Mouse (Mus musculus) embryonic facial prominence, embryonic 11.5 days (tissue): Measurements from ENCODE around the gene Galns. TPM values are rescaled to one million over a fixed set of nuclear protein-coding genes. Genes with fewer than 3 reads are reported as not detected.

Experiments
- ATAC-seq: fragments of 200-750 bp; cut with Nextera tagmentation; replicated peaks from 2 replicates; pipeline ENCODE4 v1.8.0; 2017; ENCODE audit warnings: low read depth; ENCODE audit not compliant: insufficient number of reproducible peaks, low FRiP score, low TSS enrichment
- DNase-seq: peaks from one replicate; pipeline ENCODE4 v3.0.0-alpha.2; 2015; ENCODE audit warnings: low spot score
- H3K27ac ChIP-seq: fragments of 300-500 bp; sonication (generic); replicated peaks from 2 replicates; pipeline ENCODE4 v1.5.1; 2014; ENCODE audit warnings: mild to moderate bottlenecking, low read depth, low read length, control low read depth
- H3K27me3 ChIP-seq: fragments of 300-500 bp; sonication (generic); 2 replicates; pipeline ENCODE4 v1.6.1; 2014; ENCODE audit warnings: mild to moderate bottlenecking, low read length, moderate library complexity, mixed read lengths; ENCODE audit not compliant: control insufficient read depth, insufficient read depth
- H3K36me3 ChIP-seq: fragments of 300-500 bp; sonication (generic); replicated peaks from 2 replicates; pipeline ENCODE4 v1.6.1; 2014; ENCODE audit warnings: low read depth, mild to moderate bottlenecking, low read length, moderate library complexity, mixed read lengths; ENCODE audit not compliant: control insufficient read depth, insufficient read depth
- H3K4me1 ChIP-seq: fragments of 300-500 bp; sonication (generic); 2 replicates; pipeline ENCODE4 v1.6.1; 2014; ENCODE audit warnings: low read length, mixed read lengths; ENCODE audit not compliant: control insufficient read depth, insufficient read depth
- H3K4me2 ChIP-seq: fragments of 300-500 bp; sonication (generic); 2 replicates; pipeline ENCODE4 v1.6.1; 2014; ENCODE audit warnings: low read depth, mild to moderate bottlenecking, control low read depth, low read length, moderate library complexity
- H3K4me3 ChIP-seq: fragments of 300-500 bp; sonication (generic); 2 replicates; pipeline ENCODE4 v1.5.1; 2014; ENCODE audit warnings: low read depth, low read length, control low read depth
- H3K9ac ChIP-seq: fragments of 300-500 bp; sonication (generic); replicated peaks from 2 replicates; pipeline ENCODE4 v1.6.1; 2014; ENCODE audit warnings: mild to moderate bottlenecking, control low read depth, low read length
- H3K9me3 ChIP-seq: fragments of 300-500 bp; sonication (generic); replicated peaks from 2 replicates; pipeline ENCODE4 v1.6.1; 2016; ENCODE audit warnings: mild to moderate bottlenecking, low read length, inconsistent platforms, mixed read lengths; ENCODE audit not compliant: control insufficient read depth
- WGBS: fragments of 180-500 bp; shearing (Covaris S2); extraction: QIAGEN DNeasy Blood & Tissue Kit; methylation state at CpG from one replicate; pipeline ENCODE4 v1.1.7; 2014; 5-methylcytosine and 5-hydroxymethylcytosine counted together
- polyA plus RNA-seq: library from polyadenylated mRNA; unstranded; fragments of >200 nt; fragmentation: Nextera tagmentation; extraction: Ambion mirVana; gene quantifications from 2 replicates; pipeline ENCODE4 v1.2.1, GENCODE M21; 2014

The Galns gene
- polyA plus RNA-seq, 1 experiment from 2014 or later, result 4.3 TPM

GRCm38 (mm10) chr8:122600666-122601065 lies 10.6 kb downstream of the Galns start:
- Histone ChIP-seq H3K27ac (no peak overlapping the region), H3K9me3 (no peaks in the 10 kb centered on the region), H3K4me3 (no peak overlapping the region), H3K36me3 (no peaks in the 10 kb centered on the region), H3K27me3 (no peaks in the 10 kb centered on the region), H3K9ac (no peak overlapping the region), H3K4me2 (no peak overlapping the region), H3K4me1 (no peaks in the 10 kb centered on the region)
- 90% methylated on average over 9 of the region's 9 CpGs for WGBS
- DNase-seq, result no peak
- no peak for ATAC-seq

GRCm38 (mm10) chr8:122596031-122596430 lies 15.2 kb downstream of the Galns start:
- WGBS, result 40% methylated on average over 4 of the region's 4 CpGs
- H3K27me3 ChIP-seq, result no peaks in the 10 kb centered on the region
- H3K36me3 ChIP-seq, result no peaks in the 10 kb centered on the region
- no peak for DNase-seq
- H3K4me1 ChIP-seq, result no peaks in the 10 kb centered on the region
- H3K9ac ChIP-seq, result no peak overlapping the region
- no peak overlapping the region for H3K27ac ChIP-seq
- H3K4me2 ChIP-seq, result no peak overlapping the region
- ATAC-seq, result no peak
- H3K9me3 ChIP-seq, result no peaks in the 10 kb centered on the region
- H3K4me3 ChIP-seq, result no peak overlapping the region

- ATAC-seq, result no peak
- no peaks in the 10 kb centered on the region for H3K27me3 ChIP-seq
- H3K9me3 ChIP-seq, result no peaks in the 10 kb centered on the region
- H3K4me3 ChIP-seq, result no peak overlapping the region
- H3K4me2 ChIP-seq, result no peak overlapping the region
- 0 out of 2 replicates have a peak overlapping the region, but pooled peaks have one; percentile 3 for H3K9ac ChIP-seq
- WGBS, result 75% methylated on average over 19 of the region's 19 CpGs
- no peak overlapping the region for H3K27ac ChIP-seq
- no peak for DNase-seq
- H3K36me3 ChIP-seq, result no peaks in the 10 kb centered on the region
- no peaks in the 10 kb centered on the region for H3K4me1 ChIP-seq
These were observed 17.3 kb downstream of the Galns start for GRCm38 (mm10) chr8:122593783-122594507.

- Histone ChIP-seq H3K4me2 (no peak overlapping the region), H3K4me3 (no peak overlapping the region), H3K9ac (no peak overlapping the region), H3K9me3 (no peaks in the 10 kb centered on the region), H3K27me3 (no peaks in the 10 kb centered on the region), H3K27ac (no peak overlapping the region), H3K36me3 (no peaks in the 10 kb centered on the region), H3K4me1 (no peaks in the 10 kb centered on the region)
- DNase-seq (no peak), ATAC-seq (no peak)
- 74% methylated on average over 12 of the region's 12 CpGs for WGBS
These were observed 18.0 kb downstream of the Galns start for GRCm38 (mm10) chr8:122593240-122593639.

- Histone ChIP-seq H3K27ac (no peak overlapping the region), H3K4me1 (no peaks in the 10 kb centered on the region; the same call in 1 of the 2 replicates), H3K9me3 (no peaks in the 10 kb centered on the region), H3K36me3 (no peaks in the 10 kb centered on the region), H3K9ac (no peak overlapping the region), H3K4me2 (no peak overlapping the region), H3K4me3 (no peak overlapping the region), H3K27me3 (no peaks in the 10 kb centered on the region)
- ATAC-seq (no peak), DNase-seq (no peak)
- 81% methylated on average over 10 of the region's 10 CpGs for WGBS
These were observed 24.5 kb downstream of the Galns start for GRCm38 (mm10) chr8:122586749-122587148.

- DNase-seq, result no peak
- no peak overlapping the region for H3K4me3 ChIP-seq
- H3K4me2 ChIP-seq, result no peak overlapping the region
- H3K36me3 ChIP-seq, result no peaks in the 10 kb centered on the region
- no peaks in the 10 kb centered on the region for H3K9me3 ChIP-seq
- no peak overlapping the region for H3K9ac ChIP-seq
- H3K4me1 ChIP-seq, result no peaks in the 10 kb centered on the region; the same call in 1 of the 2 replicates
- no peak for ATAC-seq
- WGBS, result 52% methylated on average over 7 of the region's 7 CpGs
- no peaks in the 10 kb centered on the region for H3K27me3 ChIP-seq
- H3K27ac ChIP-seq, result no peak overlapping the region
These were observed 25.1 kb downstream of the Galns start for GRCm38 (mm10) chr8:122586171-122586570.

GRCm38 (mm10) chr8:122585411-122585891 lies 25.8 kb downstream of the Galns start:
- no peak for ATAC-seq
- no peaks in the 10 kb centered on the region for H3K9me3 ChIP-seq
- DNase-seq, result no peak
- no peak overlapping the region for H3K4me2 ChIP-seq
- no peaks in the 10 kb centered on the region for H3K27me3 ChIP-seq
- H3K9ac ChIP-seq, result no peak overlapping the region
- no peak overlapping the region for H3K4me3 ChIP-seq
- H3K4me1 ChIP-seq, result no peaks in the 10 kb centered on the region; the same call in 1 of the 2 replicates
- no peak overlapping the region for H3K27ac ChIP-seq
- no peaks in the 10 kb centered on the region for H3K36me3 ChIP-seq
- WGBS, result 52% methylated on average over 14 of the region's 14 CpGs

GRCm38 (mm10) chr8:122584981-122585380 lies 26.3 kb downstream of the Galns start:
- WGBS, result 85% methylated on average over 9 of the region's 9 CpGs
- ATAC-seq (no peak), DNase-seq (no peak)
- H3K4me3 ChIP-seq, result no peak overlapping the region
- H3K27ac ChIP-seq, result no peak overlapping the region
- no peaks in the 10 kb centered on the region for H3K27me3 ChIP-seq
- no peaks in the 10 kb centered on the region for H3K9me3 ChIP-seq
- H3K4me1 ChIP-seq, result no peaks in the 10 kb centered on the region; the same call in 1 of the 2 replicates
- no peaks in the 10 kb centered on the region for H3K36me3 ChIP-seq
- no peak overlapping the region for H3K4me2 ChIP-seq
- H3K9ac ChIP-seq, result no peak overlapping the region
